Mouse (Mus musculus) c-Kit-positive CD71-positive TER-119-positive erythroid progenitor cells, embryonic 14.5 days (primary cell): ENCODE results near the gene Platr25.
"Not testable (repeated sequence)": the region's sequence is repeated elsewhere in the genome, so short reads cannot be mapped to it uniquely, and the experiment has no call there.

Experiments used
- DNase-seq: peaks from one replicate; pipeline ENCODE4 v3.0.0-alpha.2; 2013; ENCODE audit warnings: low spot score

The Platr25 gene

GRCm38 (mm10) chr13:62760432-62761415, at the start of gene Platr25:
Platr25 (minus strand) TSS chr13:62760709.
- peak; percentile 69 for DNase-seq

DNA sequence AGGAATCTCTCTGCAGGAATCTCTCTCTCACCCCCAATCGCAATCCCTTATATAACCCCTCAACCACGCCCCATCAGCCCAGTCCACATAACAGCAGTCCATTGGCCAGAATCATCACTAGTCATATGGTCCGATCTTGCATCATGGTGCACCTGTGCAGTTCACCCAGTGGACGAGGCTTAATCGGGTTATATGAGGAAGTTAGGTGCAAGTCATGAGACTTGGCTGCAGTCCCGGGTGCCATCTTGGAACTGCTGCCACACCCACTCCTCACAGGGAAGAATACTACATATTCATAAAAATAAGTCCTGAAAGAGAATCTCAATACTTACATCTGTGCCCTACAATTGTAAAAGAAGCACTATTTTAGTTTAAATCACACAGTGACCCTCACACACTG, 47.5 kb upstream of the Platr25 start:
- not testable (repeated sequence) for DNase-seq

GRCm38 (mm10) chr13:62786135-62786493, 25.6 kb upstream of the Platr25 start:
- not testable (repeated sequence) for DNase-seq

- DNase-seq, result peak; percentile 45
These were observed 25.0 kb upstream of the Platr25 start, which contains the start of gene Gm5141 for GRCm38 (mm10) chr13:62785199-62786134. Gm5141 (minus strand) TSS chr13:62785808.

DNA sequence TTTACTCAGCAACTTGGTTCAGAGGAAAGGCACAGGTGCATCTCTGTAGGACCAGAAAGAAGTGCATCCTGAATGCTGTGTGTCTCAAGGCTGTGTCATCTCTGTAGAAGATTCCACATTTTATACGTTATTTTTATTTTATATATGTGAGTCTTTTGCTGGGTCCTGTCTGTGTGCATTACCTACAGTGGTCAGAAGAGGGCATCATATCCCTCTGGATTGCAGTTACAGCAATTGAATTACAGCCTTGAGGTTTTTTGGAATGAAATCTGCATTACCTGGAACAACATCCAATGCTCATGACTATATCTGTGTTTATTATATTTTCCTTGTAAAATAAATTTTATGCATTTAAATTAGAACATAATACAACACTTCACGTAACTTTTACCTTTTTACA, 3.3 kb upstream of the Platr25 start:
- peak; percentile 28 for DNase-seq

DNA sequence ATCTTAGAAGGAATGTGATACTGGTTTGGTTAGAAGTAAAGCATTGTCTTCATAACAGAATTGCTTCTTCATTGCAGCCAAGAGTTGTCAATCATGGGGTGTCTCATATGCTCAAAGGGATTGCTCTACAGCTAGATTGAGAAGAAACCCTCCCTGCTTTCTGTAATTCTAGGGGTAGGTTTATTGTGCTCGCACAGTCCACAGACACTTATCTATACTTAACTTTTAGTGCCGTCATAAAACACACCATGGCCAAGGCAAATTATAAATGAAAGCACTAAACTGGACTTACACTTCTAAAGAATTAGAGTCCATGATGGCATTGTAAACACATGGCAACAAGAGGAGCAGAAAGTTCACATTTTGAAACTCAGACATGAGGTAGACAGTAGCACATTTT, 27.2 kb downstream of the Platr25 start:
- DNase-seq, result no peak

- not testable (repeated sequence) for DNase-seq
These were observed 47.9 kb downstream of the Platr25 start for GRCm38 (mm10) chr13:62712611-62713010.

DNA sequence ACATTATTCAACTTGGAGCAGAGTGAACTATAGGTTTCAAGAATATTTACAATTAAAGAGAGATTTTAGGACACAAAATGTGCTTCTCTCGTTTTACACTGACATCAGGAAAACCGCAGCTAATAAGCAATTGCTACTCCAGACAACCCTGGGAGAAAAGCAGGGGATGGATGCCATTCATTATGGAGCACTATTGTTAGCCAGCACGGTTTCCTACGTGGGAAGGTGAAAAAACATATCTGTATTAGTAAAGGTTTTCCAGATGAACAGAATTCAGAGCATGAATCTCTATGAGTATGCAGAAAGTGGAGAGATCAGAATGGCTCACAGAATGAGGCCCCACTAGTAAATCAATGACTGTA, 75.2 kb downstream of the Platr25 start:
- DNase-seq, result not testable (repeated sequence)

- peak; percentile 53 for DNase-seq
These were observed 75.8 kb downstream of the Platr25 start for GRCm38 (mm10) chr13:62684608-62685286.

DNA sequence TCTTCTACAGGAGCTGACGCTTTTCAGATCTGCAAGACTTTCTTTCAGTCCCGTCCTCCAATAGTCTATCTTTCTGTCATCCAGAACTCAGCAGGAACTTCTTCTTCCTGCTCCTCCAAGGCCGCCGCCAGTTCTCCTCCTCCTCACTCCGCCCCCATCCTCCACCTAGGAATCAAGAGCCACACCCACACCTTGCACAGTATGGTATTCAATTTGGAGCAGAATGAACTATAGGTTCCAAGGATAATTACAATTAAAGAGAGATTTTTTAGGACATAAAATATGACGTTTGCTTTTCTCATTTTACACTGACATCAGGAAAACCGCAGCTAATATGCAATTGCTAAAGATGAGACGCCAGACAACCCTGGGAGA, 107.2 kb downstream of the Platr25 start:
- DNase-seq, result no peak

- DNase-seq, result peak; percentile 70
These were observed 107.7 kb downstream of the Platr25 start for GRCm38 (mm10) chr13:62652681-62653368.

DNA sequence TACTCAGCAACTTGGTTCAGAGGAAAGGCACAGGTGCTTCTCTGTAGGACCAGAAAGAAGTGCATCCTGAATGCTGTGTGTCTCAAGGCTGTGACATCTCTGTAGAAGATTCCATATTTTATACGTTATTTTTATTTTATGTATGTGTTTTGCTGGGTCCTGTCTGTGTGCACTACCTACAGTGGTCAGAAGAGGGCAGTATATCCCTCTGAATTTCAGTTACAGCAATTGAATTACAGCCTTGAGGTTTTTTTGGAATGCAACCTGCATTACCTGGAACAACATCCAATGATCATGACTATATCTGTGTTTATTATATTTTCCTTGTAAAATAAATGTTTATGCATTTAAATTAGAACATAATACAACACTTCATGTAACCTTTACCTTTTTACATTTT, 133.4 kb downstream of the Platr25 start:
- DNase-seq, result peak; percentile 35

DNA sequence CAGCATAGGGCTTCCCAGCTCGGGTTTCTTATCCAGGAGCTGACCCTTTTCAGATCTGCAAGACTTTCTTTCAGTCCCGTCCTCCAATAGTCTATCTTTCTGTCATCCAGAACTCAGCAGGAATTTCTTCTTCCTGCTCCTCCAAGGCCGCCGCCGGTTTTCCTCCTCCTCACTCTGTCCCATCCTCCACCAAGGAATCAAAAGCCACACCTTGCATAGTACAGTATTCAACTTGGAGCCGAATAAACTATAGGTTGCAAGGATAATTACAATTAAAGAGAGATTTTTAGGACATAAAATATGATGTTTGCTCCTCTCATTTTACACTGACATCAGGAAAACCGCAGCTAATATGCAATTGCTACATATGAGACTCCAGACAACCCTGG, 136.2 kb downstream of the Platr25 start:
- peak; percentile 1 for DNase-seq

DNA sequence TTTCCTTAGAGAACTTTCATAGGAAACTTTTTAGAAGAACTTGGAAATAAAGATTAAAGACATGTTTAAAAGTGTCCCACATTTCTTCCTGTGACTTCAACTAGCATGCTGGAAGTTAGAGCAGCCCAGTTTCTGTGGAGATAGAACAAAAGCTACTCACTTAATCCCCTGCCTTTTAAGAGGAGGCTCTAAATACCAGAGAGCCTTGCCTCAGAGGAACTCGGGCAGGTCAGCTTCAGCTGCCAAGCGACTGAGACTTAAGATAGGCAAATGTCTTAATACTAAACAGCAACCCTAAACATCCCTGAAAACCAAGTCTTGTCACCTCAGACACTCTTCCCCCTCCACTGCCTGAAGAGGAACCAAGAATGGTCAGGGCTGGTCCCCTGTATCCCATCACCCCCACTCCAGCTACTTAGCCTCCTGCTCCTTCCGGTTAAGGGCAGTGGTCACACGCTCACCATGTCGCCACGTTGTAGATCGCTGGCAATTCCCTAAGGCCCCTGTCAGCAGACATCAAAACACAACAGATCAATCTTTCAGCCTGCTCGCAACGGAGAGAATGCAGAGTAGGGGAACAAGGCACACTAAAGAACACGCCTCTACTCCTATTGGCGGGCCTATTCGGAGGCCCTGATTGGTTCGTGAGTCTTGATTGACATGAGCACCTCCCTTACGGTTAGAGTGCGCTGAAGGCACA, 136.8 kb downstream of the Platr25 start, which contains the start of gene 6720489N17Rik:
Gene 6720489N17Rik, minus strand, starts transcription at position 606 of the 700 bp plus-strand sequence.
- DNase-seq, result peak; percentile 81
